Mouse (Mus musculus) telencephalon, adult 2 months (tissue): ENCODE measurements at regions not wholly inside any gene's neighbourhood (a gene's known extent, or its start where the extent isn't known, plus 50 kb on each side); places are given as distances from the start of the nearest gene placed in this dataset.

Experiments
- DNase-seq: peaks from one replicate; pipeline ENCODE4 v3.0.0-alpha.2; 2011; ENCODE audit warnings: low read depth, low spot score

DNA sequence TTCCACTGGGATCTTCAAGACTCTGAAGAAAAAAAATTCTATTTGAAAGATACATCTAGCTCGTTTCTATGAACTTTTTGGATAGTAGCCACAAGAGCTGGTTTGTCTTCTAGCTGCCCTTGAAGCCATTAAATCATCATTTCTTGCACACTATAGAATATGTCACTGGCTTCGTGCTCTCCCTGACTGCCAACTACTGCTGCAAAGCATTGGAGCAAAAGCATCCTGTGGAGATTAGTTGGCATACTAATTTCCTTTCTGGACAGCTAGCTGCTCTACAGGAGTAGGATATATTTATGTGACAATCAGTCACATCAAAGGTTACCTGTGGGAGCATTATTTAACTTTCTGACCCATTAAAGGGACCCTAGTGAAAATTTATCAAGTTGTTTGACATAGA is 243.1 kb downstream of the Pdgfc start:
- DNase-seq, result no peak

DNA sequence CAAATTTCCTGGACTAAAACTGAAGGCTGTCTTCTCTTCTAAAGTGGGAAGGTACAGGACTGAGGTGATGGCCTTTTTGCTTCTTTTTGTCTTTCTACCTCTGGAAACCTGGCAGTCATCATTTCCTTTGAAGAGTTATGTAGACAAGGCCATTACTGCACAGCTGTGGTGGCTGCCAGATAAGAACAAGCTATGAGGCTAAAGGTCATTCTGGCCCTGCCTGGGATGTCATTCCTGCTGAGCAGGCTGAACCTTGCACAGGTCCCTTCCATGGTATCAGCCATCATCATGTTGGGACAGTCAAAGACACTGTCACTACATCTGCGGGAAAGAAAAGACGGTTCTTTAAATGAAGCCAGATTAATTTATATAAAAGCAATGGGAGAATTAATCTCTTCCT is 253.5 kb downstream of the Pdgfc start:
- no peak for DNase-seq

DNA sequence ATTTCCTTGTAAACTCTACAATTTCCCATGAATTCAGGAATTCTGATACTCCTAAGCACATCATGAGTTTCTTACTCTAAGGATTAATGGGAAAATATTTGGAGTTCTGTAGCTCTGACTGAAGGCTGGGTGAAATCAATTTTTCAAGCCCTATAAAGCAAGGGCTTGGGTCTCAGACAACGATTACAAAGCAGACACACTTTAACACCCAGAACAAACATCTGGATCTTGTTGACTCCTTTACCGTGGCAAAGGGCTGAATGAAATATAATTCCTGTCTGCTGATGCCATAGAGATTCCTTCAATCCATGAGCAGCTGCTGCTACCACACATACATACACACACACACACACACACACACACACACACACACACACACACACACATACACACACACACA is 256.2 kb downstream of the Pdgfc start:
- no peak for DNase-seq

DNA sequence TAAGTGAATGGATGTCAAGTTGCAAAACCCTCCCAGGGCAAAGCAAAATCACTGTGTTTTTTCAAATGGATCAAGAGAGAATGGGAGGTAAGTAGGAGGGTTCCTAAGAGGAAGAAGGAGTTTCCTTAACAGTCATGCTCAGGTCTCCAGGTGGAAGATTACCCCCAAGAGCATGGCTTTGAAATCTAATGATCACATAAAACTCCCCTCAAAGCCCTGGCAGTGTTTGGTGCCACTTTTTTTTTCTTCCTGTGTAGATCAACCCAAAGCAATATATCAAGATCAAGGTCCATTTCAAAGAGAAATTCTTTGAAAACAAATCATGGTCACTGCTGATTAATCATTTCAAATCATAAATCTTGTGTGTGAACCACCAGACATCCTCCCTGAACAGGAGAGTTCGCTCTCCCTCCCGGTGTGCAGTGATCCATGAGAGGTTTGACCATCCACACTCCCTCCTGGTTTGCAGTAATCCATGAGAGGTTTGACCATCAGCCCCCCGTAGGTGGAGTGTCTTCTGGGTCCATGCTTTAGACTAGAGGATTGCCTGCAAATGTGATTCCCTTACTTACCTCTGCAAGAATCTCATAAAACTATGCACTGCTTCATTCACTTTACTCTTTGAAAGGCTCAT is 257.1 kb downstream of the Pdgfc start:
- DNase-seq, result no peak

DNA sequence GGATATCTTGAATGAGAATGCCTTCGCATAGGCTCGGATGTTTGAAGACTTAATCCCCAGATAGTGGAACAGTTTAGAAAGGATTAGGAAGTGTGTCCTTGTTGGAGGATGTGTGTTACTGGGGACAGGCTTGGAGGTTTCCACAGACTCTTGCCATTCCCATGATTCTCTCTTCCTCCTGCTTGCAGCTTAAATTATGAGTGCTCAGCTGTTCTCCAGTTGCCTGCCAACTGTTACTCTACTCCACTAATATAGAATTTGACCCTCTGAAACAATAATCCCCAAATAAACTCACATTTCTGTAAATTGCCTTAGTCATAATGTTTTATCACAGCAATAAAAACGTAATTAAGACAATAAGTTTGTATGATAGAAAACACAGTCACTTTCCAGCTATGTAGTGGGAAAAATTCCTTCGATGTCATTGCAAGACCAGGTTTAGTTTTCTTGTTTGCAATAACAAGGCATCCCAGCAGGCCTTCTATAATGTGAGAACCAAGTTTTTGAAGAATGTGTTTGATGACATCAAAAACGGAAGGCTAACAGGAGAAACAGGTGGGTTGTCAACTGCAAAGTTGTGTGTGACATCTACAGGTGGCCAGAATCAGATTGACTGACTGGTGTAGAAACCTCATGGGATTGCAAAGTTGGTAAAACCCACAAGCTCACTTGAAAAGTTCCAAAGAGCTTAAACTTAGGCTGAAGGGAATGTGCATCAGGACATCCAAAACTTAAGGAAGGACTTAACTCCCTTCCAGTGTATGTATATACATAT is 268.0 kb downstream of the Pdgfc start:
- DNase-seq, result no peak

DNA sequence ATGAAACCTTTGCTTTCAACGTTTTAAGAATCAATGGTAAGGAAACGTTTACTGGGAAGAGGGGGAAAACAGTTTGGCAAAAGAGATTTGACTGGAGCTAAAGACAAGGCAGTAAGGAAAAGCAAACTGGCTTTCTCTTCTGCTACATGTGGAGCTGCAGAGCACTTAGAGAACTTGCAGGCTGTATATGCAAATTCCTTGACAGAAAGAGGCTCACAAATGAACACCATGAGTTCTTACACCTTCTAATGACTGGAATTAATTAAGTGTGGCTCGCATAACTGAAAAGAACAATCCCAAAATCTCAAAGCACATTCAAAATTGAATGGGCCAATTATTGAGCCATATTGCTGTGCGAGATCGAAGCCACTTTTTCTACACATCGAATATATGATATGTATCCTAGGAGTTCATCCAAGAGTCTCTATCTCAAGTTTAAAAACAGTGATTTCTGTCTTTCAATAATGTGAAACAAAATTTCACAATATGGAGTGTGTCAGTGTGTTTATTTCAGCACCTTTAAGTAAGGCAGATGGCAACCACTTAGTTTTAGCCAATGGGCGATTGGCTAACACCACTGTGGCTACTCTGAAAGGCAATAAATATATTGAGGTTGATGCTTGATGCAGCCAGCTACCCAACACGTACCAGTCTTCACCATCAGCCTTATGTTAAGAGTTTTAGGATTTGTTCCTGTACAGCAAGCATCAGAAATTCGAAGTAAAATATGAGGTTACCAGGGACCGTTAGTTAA is 269.4 kb downstream of the Pdgfc start:
- no peak for DNase-seq

DNA sequence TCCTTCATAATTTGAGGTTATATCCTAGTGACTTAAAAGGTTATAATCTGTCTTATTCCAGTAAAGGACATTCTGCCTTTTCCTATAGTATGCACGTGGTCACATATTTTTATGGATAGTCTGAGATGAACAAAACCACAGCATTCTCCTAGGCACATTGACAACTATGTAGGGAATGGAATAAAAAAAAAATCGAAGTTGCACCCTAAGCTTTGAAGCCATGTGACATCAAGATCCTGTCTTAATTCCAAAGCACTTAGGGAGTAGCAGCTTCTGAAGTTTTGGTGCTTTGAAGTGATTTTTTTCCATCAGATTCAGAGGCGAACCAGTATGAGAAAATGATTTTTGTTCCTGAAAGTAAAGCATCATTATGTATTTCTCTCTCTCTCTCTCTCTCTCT is 290.6 kb downstream of the Pdgfc start:
- DNase-seq, result no peak

DNA sequence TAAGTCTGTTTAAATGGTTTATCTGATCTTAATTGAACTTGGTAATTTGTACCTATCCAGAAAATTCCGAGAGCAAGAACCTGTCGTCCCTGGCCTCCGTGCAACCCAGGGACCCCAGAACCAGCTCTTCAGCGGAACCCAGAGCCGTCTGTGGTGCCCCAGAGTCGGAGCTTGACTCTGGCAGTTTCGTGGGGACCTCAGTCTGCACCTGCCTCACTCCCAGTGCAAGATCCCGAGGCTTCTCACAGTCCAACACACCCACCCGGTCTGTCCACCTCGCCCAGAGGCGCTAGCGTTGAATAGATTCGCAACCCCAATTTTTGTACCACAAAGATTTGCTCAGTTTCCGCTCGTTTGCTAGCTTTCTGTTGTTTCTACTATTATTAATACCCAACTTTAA is 315.5 kb downstream of the Pdgfc start:
- DNase-seq, result no peak

DNA sequence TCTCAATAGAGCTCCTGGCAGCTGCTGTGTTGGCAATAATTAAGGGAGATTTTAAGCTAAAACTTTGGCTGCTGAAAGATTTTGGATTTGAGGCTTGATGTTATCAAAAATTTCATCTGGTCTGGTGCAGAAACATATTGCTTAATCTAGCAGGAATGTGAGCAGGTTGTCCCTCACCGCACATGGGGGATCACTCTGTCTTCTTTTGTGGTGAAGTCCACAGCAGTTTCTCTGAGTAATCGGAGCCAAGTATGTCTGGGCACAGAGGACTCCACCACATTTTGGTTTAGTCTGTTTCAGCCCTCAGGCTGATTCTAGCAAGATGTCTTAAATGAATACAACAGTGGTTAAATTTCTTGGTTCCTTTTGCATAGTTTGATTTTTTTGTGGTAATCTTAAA is 331.7 kb downstream of the Pdgfc start:
- no peak for DNase-seq

DNA sequence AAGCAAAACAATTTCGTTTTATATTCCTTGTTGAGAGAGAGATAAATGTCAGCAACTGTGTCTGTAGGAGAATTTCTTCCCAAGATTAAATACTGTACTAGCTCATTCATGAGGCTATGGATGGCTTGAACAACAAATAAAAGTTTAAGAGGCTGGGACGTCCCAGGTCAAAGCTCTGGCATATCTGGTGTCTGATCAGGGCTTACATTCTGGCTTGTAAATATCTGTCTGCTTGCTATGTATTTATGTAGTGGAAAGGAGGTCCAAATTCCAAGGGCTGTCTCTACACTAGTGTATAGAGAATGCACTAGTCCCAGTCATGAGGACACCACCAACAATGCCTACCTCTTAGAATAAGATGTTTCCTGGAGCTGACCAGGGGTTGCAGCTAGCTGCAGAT is 332.4 kb downstream of the Pdgfc start:
- no peak for DNase-seq

DNA sequence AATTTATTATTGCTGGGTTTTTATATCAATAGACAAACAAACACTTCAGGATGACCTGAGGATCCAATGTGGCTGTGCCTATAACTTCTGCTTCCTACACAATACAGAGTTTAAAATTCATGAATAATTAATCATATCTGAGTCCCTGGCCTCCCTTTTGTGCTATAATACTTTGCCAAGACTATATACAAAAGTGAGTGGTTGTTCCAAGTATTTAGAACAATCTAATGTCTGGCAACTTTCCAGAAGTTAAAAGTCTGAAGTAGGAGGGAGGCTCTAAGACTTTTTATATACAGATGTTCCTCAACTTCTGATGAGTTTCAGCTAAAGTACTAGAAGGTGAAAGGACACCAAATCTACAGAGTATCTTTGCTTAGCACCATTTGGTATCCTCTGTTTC is 333.5 kb downstream of the Pdgfc start:
- DNase-seq, result no peak

DNA sequence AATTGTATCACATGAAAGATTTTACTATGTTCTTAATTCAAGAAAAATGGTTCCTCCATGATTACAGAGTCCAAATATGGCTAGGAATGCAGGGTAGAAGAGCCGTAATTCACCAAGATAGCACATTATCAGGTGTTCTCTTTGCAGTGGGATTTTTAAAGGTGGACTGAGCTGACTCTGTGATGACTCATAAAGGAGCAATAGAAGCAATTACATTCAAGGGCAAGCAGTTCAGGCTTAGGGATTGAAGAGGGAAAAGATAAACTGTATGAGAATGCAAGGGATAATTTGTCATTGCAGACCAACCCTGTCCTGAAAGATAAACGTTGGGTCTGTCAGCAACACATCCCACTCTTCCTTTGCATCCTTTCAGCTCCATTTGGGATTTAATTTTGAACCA is 339.8 kb downstream of the Pdgfc start:
- no peak for DNase-seq

DNA sequence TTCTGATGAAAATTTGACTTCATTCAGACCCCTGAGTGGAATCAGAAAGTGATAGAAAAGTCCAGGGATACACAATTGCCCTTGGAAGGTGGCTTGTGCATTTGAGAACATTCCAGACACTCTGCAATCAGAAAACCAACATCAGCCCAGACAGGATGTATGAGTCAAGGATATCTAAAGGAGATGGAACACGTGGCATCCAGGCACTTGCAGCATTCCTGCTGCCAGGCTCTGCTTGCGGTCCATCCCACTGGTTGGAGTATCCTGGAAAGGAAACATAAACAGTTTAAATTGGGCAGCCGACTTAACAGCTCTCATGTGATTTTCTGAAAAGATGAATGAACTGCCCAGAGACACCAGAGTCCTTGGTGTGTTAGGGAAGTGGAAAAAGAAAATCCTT is 341.2 kb downstream of the Pdgfc start:
- peak; percentile 6 for DNase-seq

DNA sequence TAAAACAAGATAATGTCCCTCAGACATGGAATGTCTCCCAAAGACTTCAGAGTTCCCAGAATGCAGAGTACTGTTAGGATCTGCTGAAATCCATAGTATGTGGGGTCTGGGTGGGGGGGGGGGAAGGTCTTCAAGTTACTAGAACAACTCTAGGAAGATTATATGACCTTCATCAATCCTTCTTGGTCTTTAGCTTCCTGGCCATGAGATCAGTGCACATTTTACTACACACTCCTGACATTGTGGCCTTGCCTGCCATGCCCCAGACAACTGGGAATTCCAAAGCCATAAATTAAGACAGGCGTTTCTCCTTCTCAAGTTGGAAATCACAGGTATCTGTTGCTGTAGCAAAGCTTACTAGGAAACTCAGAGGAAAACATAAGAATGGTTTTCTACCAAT is 343.1 kb downstream of the Pdgfc start:
- DNase-seq, result no peak

DNA sequence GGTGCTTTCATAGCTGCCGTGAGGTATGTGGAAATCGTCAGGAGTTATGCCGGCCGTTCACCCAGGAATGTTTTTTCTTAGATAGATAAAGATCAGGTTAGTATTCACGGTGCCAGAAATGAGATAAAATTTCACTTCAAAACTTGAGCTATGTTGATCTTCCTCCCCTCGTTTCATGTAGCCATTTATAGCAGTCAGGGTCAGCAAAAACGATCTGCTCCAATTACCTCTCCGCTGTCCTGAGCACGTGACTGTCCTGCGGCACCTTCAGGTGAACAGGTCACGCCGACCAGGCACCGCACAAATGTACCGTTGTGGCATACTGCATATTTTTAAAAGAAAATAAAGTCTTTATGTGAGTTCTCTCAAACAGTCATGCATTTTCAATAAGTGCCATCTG is 350.7 kb downstream of the Pdgfc start:
- DNase-seq, result no peak

DNA sequence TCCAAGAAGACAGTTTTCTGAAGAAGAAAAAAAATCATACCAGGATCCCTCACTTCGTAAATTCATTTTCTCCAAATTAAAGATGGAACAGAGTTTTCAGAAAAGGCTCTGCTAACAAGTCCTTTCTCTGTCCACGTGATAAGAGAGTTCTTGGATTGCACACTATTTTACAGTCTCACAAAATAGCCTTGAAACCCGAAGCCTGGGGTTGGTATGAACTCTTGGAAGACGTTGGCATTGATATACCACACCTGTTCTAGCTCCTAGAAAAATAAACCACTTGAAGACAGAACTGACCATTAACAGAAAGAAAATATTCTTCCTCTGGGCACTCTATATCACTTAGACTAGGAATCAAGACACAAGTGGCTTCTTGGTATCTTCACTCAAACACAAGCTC is 351.4 kb downstream of the Pdgfc start:
- no peak for DNase-seq

DNA sequence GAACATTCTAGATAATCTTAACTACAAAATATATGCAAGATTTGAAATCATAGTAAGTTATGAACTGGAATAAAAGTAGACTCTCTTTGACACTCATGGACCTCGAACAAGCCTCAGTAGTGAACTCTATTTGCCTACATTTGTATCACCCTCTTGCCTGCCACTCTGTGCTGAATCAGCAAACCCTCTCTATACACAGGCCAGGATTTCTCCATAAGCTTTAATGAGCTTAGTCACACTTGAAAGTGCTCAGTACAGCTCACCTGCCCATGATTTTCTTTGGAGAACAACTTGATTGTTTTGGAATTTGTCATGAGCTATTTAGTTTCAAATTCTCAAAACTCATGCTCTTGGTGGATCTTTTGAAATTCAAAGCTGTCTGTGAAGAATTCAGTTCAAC is 361.0 kb downstream of the Pdgfc start:
- DNase-seq, result no peak

DNA sequence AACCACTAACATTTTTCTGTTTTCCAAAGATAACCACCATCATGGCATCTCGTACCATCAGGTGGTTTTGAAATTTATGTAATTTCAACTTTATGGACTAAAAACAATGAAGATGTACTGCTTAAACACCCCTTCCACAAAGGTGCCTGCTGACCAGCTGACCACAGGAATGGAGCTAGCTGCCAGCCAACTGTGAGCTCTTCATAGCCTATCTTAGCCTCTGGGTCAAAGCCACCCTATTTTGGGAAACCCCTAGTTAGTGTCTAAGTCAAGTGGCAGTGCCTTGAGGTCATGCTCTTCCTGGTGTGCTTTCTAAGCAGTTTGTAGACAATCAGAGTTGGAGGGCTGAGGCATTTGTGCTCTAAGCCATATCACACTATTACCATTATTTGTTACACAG is 364.8 kb downstream of the Pdgfc start:
- no peak for DNase-seq

DNA sequence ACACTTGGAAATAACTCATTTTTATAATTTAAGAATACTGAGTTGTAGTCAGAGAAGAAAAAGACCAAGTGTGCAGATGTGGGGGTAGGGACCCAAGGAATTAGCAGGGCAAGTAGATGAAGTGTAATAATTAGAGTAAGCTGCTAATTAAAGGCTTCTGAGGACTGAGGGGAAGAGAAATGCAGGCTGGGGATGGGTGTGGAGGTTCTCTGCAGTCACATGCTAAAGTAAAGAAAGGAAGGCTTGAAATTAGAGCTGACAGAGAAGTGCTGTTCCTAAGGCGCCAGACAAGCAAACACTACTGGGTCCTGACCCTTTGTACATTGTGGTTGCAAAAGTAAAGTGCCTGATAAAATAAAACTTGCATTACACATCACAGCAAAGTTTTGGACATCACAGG is 372.7 kb downstream of the Pdgfc start:
- DNase-seq, result peak; percentile 2

DNA sequence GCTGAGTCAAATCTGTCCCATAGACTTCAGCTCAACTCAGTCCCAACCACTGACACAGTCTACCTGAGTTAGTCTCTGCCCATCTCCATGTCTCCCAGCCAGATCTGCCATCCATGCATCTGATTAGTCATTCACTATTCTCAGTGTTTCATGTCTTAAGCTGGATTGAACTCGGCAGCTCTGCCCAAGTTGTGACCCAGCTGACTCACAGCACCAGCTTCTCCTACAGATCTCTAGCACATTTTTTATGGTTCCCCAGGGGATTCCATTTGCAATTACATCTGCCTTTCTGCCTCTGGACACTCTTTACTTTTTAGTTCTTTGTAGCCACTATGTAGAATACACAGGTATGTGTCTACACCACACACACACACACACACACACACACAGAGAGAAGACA is 385.7 kb downstream of the Pdgfc start:
- no peak for DNase-seq

DNA sequence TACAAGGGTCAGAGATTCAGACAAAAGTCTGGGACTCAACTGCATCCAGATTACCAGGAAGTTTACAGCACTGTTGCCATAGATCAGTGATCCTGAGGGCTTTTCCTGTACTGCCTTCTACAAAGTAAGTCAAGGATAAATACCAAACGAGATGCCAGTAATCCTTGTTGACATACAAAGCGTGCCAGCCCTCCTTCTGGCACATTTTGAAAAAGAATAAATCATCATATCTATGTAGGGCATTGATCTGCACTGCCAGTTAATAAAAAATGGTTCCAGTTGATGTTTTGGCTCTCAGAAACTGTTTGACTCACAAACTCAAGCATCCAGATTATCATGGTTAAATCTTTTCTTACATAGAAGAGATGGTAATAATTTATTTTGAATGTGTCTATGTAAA is 390.5 kb downstream of the Pdgfc start:
- DNase-seq, result no peak
